In genomic region chr10:33653142-33653541, GRCm38 (mm10) we compare ENCODE assay signal across 7 mouse cellular contexts. TPM values are rescaled to one million over a fixed set of nuclear protein-coding genes. Genes with fewer than 3 reads are reported as not detected.
DNase-seq lines count a peak whose midpoint lies in the region; ATAC-seq and TF ChIP-seq lines count a peak whose summit lies in the region.

No protein-coding gene starts in this region.

- peak; percentile 57 for TF ChIP-seq CTCF in cortical plate, adult 2 months (IDR thresholded peaks at IDR 0.05; ENCODE audit: extremely low read depth, insufficient read depth, low read length)
- TF ChIP-seq CTCF in kidney, postnatal 0 days (IDR thresholded peaks at IDR 0.05; ENCODE audit: low read depth): peak; percentile 69

- H3K36me3 ChIP-seq in midbrain, embryonic 10.5 days: no peaks in the 10 kb centered on the region
- no peaks in the 10 kb centered on the region for H3K36me3 ChIP-seq in midbrain, embryonic 13.5 days
- no peaks in the 10 kb centered on the region for H3K36me3 ChIP-seq in kidney, postnatal 0 days (ENCODE audit: insufficient read depth, low read length)
- H3K36me3 ChIP-seq in limb, embryonic 11.5 days (ENCODE audit: control insufficient read depth, insufficient read depth, low read length): no peaks in the 10 kb centered on the region

- no peaks in the 10 kb centered on the region for H3K27me3 ChIP-seq in midbrain, embryonic 10.5 days (ENCODE audit: low read depth, poor library complexity, severe bottlenecking)
- H3K27me3 ChIP-seq in midbrain, embryonic 13.5 days: no peaks in the 10 kb centered on the region
- H3K27me3 ChIP-seq in kidney, postnatal 0 days (ENCODE audit: insufficient read depth, low read length): no peaks in the 10 kb centered on the region
- no peaks in the 10 kb centered on the region for H3K27me3 ChIP-seq in limb, embryonic 11.5 days (ENCODE audit: control insufficient read depth, insufficient read depth, low read length)

- H3K4me2 ChIP-seq in midbrain, embryonic 13.5 days (replicated peaks): no peak overlapping the region
- no peak overlapping the region for H3K4me2 ChIP-seq in kidney, postnatal 0 days (ENCODE audit: low read length)
- no peak overlapping the region for H3K4me2 ChIP-seq in limb, embryonic 11.5 days (ENCODE audit: low read depth, severe bottlenecking)

- no peaks in the 10 kb centered on the region for H3K4me1 ChIP-seq in midbrain, embryonic 10.5 days
- H3K4me1 ChIP-seq in midbrain, embryonic 13.5 days (replicated peaks): no peaks in the 10 kb centered on the region
- no peaks in the 10 kb centered on the region for H3K4me1 ChIP-seq in cortical plate, adult 2 months (ENCODE audit: control insufficient read depth, insufficient read depth, low read length)
- no peaks in the 10 kb centered on the region for H3K4me1 ChIP-seq in kidney, postnatal 0 days (replicated peaks; ENCODE audit: insufficient read depth, low read length)
- H3K4me1 ChIP-seq in limb, embryonic 11.5 days (ENCODE audit: control insufficient read depth, insufficient read depth, low read length): no peaks in the 10 kb centered on the region

- ATAC-seq in midbrain, embryonic 13.5 days: no peak
- ATAC-seq in kidney, postnatal 0 days (replicated peaks; ENCODE audit: low FRiP score, low read depth): no peak
- no peak for ATAC-seq in limb, embryonic 11.5 days (ENCODE audit: insufficient number of reproducible peaks, low FRiP score, low TSS enrichment, low read depth)

- no peak for TF ChIP-seq POLR2A in cortical plate, adult 2 months (IDR thresholded peaks at IDR 0.05; ENCODE audit: extremely low read depth, insufficient read depth, low read length)

- no peak overlapping the region for H3K4me3 ChIP-seq in midbrain, embryonic 10.5 days
- H3K4me3 ChIP-seq in midbrain, embryonic 13.5 days (replicated peaks): no peak overlapping the region
- H3K4me3 ChIP-seq in cortical plate, adult 2 months (ENCODE audit: insufficient read depth, low read length): no peak overlapping the region
- H3K4me3 ChIP-seq in kidney, postnatal 0 days (replicated peaks; ENCODE audit: low read depth, low read length): no peak overlapping the region
- no peak overlapping the region for H3K4me3 ChIP-seq in limb, embryonic 11.5 days (ENCODE audit: low read depth, low read length)

- H3K27ac ChIP-seq in midbrain, embryonic 10.5 days (replicated peaks): no peak overlapping the region
- no peak overlapping the region for H3K27ac ChIP-seq in midbrain, embryonic 13.5 days
- H3K27ac ChIP-seq in cortical plate, adult 2 months (ENCODE audit: insufficient read depth, low read length): no peak overlapping the region
- no peak overlapping the region for H3K27ac ChIP-seq in kidney, postnatal 0 days
- no peak overlapping the region for H3K27ac ChIP-seq in limb, embryonic 11.5 days (replicated peaks; ENCODE audit: low read depth, low read length)

- H3K9ac ChIP-seq in midbrain, embryonic 13.5 days (replicated peaks): no peak overlapping the region
- no peak overlapping the region for H3K9ac ChIP-seq in kidney, postnatal 0 days (ENCODE audit: low read depth, low read length)
- H3K9ac ChIP-seq in limb, embryonic 11.5 days (ENCODE audit: low read length): no peak overlapping the region

- peak; percentile 22 for DNase-seq in midbrain, embryonic 10.5 days (ENCODE audit: low spot score)
- DNase-seq in adrenal gland, adult 18-20 months (ENCODE audit: low spot score in 2 of 2): peak; percentile 71 to 77
- peak; percentile 47 for DNase-seq in kidney, postnatal 0 days (ENCODE audit: low spot score)
- peak; percentile 63 for DNase-seq in limb, embryonic 11.5 days (ENCODE audit: low spot score)
- no peak for DNase-seq in spleen, postnatal 4 days (ENCODE audit: low spot score in 2 of 2)

- H3K9me3 ChIP-seq in midbrain, embryonic 10.5 days (replicated peaks): no peaks in the 10 kb centered on the region
- H3K9me3 ChIP-seq in midbrain, embryonic 13.5 days: no peaks in the 10 kb centered on the region
- no peaks in the 10 kb centered on the region for H3K9me3 ChIP-seq in kidney, postnatal 0 days (replicated peaks; ENCODE audit: low read length)
- no peaks in the 10 kb centered on the region for H3K9me3 ChIP-seq in limb, embryonic 11.5 days (ENCODE audit: control insufficient read depth, low read length)

RNA-seq across cellular contexts. Expression of gene Clvs2, which starts 28.6 kb away (rescaled TPM):
- polyA plus RNA-seq in midbrain, embryonic 10.5 days (2016; fragmentation: Nextera tagmentation; extraction: Ambion mirVana): 1.3 and 3.4 TPM in 2 replicates
- 14.9 and 15.1 TPM in 2 replicates for polyA plus RNA-seq in midbrain, embryonic 13.5 days (2015; fragmentation: Nextera tagmentation; extraction: Ambion mirVana)
- total RNA-seq in adrenal gland, adult 18-20 months (2021): under 1 TPM; 0.13 to 0.20 TPM
- 30.7 and 34.8 TPM in 2 replicates for polyA plus RNA-seq in cortical plate, adult 2 months (2012; rRNA removed)
- 0.09 TPM in 1 of 2 replicates, not detected in the other for polyA plus RNA-seq in kidney, postnatal 0 days (2015; fragmentation: Nextera tagmentation; extraction: Ambion mirVana)
- polyA plus RNA-seq in limb, embryonic 11.5 days (2014; fragmentation: Nextera tagmentation; extraction: Ambion mirVana): not detected in 2 replicates

Comparison
In these comparisons a context has a peak if more than half of its experiments do, and no peak if none do; other contexts are left out.
1. DNase-seq: peak in midbrain, embryonic 10.5 days (single experiment), adrenal gland, adult 18-20 months (2 of 2), kidney, postnatal 0 days (single experiment) and limb, embryonic 11.5 days (single experiment); none in spleen, postnatal 4 days (0 of 2).